Mouse (Mus musculus) liver, embryonic 13.5 days (tissue): Measurements from ENCODE around the gene Gatad2b. TPM values are rescaled to one million over a fixed set of nuclear protein-coding genes. Genes with fewer than 3 reads are reported as not detected.

ENCODE experiments used
- ATAC-seq: fragments of 200-750 bp; cut with Nextera tagmentation; 2 replicates; pipeline ENCODE4 v1.8.0; 2017; ENCODE audit warnings: low read depth, mild to moderate bottlenecking, moderate number of reproducible peaks, moderate library complexity
- DNase-seq: peaks from one replicate; pipeline ENCODE4 v3.0.0; 2022
- H3K27ac ChIP-seq: fragments of 300-500 bp; sonication (generic); 2 replicates; pipeline ENCODE4 v1.5.1; 2015; ENCODE audit warnings: moderate library complexity, mild to moderate bottlenecking, inconsistent platforms
- H3K27me3 ChIP-seq: fragments of 300-500 bp; sonication (generic); 2 replicates; pipeline ENCODE4 v1.6.1; 2015; ENCODE audit warnings: mild to moderate bottlenecking, inconsistent platforms
- H3K36me3 ChIP-seq: fragments of 300-500 bp; sonication (generic); 2 replicates; pipeline ENCODE4 v1.6.1; 2015; ENCODE audit warnings: mild to moderate bottlenecking, inconsistent platforms
- H3K4me1 ChIP-seq: fragments of 300-500 bp; sonication (generic); replicated peaks from 2 replicates; pipeline ENCODE4 v1.6.1; 2015; ENCODE audit warnings: inconsistent platforms
- H3K4me2 ChIP-seq: fragments of 300-500 bp; sonication (generic); 2 replicates; pipeline ENCODE4 v1.6.1; 2015; ENCODE audit warnings: inconsistent platforms, mild to moderate bottlenecking, moderate library complexity
- H3K4me3 ChIP-seq: fragments of 300-500 bp; sonication (generic); replicated peaks from 2 replicates; pipeline ENCODE4 v1.5.1; 2015; ENCODE audit warnings: mild to moderate bottlenecking, inconsistent platforms
- H3K9ac ChIP-seq: fragments of 300-500 bp; sonication (generic); 2 replicates; pipeline ENCODE4 v1.6.1; 2015; ENCODE audit warnings: mild to moderate bottlenecking, inconsistent platforms
- H3K9me3 ChIP-seq: fragments of 300-500 bp; sonication (generic); replicated peaks from 2 replicates; pipeline ENCODE4 v1.6.1; 2016; ENCODE audit warnings: inconsistent platforms
- WGBS: fragments of 180-500 bp; shearing (Covaris S2); methylation state at CpG from one replicate; pipeline ENCODE4 v1.1.7; 2015; ENCODE audit not compliant: insufficient replicate concordance; 5-methylcytosine and 5-hydroxymethylcytosine counted together
- polyA plus RNA-seq: library from polyadenylated mRNA; unstranded; fragments of >200 nt; fragmentation: Nextera tagmentation; extraction: Ambion mirVana; gene quantifications from 2 replicates; pipeline ENCODE4 v1.2.1, GENCODE M21; 2015

Gatad2b gene
- polyA plus RNA-seq, 1 experiment from 2014 or later, result 4.0 TPM

DNA sequence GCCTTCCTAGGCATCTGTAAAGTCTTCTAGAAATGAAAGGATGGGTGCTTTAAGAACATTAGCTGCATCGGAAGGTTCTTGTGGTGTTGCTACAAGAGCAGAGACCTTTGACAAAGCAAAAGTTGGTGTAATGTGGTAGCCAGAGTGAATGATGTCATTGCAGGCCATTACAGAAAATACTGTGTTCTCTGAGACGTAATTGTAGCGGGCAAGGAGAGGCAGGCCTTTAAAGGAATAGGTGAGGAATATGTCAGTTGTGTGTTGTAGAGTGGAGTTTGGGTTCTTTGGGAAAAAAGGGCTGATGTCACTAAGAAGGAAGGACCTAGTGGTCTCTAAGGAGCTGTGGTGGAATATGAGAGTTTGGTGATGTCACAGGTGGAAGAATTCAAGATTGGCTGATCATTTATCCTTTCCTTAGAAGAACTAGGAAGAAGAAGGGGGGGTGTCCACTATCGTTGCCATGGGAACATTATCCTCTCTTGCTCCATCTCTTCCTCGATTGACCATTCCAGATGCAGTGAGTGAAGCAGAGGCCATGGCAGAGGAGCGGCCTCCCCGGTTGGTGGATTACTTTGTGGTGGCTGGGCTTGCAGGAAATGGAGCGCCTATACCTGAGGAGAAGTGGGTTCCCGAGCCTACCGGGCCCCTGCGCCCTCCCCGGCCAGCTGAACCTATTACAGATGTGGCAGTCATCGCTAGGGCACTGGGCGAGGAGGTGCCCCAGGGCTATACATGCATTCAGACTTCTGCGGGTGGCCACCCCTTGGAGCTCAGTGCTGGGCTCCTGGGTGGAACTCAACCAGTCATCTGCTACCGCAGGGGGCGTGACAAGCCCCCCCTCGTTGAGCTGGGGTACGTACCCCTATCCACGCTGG is 25.8 kb upstream of the Gatad2b start:
- Histone ChIP-seq H3K9me3 (no peaks in the 10 kb centered on the region), H3K36me3 (peaks cover 34% of the 10 kb centered on the region), H3K4me3 (peak overlapping the region; percentile 82), H3K27ac (peak overlapping the region; percentile 93), H3K9ac (peak overlapping the region; percentile 91), H3K4me1 (peaks cover 47% of the 10 kb centered on the region), H3K27me3 (no peaks in the 10 kb centered on the region), H3K4me2 (peak overlapping the region; percentile 95)
- ATAC-seq, result no peak
- DNase-seq, result no peak
- WGBS, result 81% methylated on average over 20 of the region's 20 CpGs

DNA sequence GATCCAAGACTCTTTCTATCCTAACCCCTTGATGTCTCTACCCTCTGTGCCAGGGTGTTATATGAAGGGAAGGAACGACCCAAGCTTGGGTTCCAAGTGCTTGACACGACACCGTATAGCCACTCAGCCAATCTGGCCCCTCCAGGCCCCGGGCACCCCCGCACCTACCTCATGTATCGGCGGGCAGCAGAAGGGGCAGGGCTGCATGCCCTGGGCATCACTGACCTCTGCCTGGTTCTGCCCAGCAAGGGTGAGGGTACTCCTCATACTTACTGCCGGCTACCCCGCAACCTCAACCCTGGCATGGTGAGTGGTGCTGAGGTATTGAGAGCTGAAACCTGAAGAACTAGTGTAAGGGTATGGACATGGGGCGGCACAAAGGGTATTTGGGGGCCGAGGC is 24.8 kb upstream of the Gatad2b start:
- Histone ChIP-seq H3K4me3 (no peak overlapping the region), H3K4me2 (0 out of 2 replicates have a peak overlapping the region, but pooled peaks have one; percentile 8), H3K36me3 (peaks cover 32% of the 10 kb centered on the region), H3K9ac (no peak overlapping the region), H3K4me1 (peaks cover 47% of the 10 kb centered on the region), H3K9me3 (no peaks in the 10 kb centered on the region), H3K27ac (no peak overlapping the region), H3K27me3 (no peaks in the 10 kb centered on the region)
- DNase-seq, result no peak
- WGBS, result 90% methylated on average over 11 of the region's 11 CpGs
- ATAC-seq, result no peak

DNA sequence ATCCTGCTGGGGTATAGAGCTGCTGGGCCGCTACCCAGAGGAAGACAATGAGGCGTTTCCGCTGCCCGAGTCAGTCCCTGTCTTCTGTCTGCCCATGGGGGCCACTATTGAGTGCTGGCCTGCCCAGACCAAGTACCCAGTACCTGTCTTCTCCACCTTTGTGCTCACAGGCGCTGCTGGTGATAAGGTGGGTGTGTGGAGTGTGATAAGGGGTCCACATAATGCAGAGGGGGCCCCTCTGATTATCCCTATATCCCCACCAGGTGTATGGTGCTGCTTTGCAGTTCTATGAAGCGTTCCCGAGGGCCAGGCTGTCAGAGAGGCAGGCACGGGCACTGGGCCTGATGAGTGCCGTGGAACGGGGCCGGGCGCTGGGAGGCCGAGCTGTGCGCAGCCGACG is 24.0 kb upstream of the Gatad2b start:
- WGBS, result 83% methylated on average over 16 of the region's 16 CpGs
- Histone ChIP-seq H3K9ac (no peak overlapping the region), H3K9me3 (no peaks in the 10 kb centered on the region), H3K4me1 (peaks cover 44% of the 10 kb centered on the region), H3K27me3 (no peaks in the 10 kb centered on the region), H3K4me3 (no peak overlapping the region), H3K27ac (no peak overlapping the region), H3K36me3 (peaks cover 27% of the 10 kb centered on the region), H3K4me2 (no peak overlapping the region)
- ATAC-seq, result no peak
- no peak for DNase-seq

DNA sequence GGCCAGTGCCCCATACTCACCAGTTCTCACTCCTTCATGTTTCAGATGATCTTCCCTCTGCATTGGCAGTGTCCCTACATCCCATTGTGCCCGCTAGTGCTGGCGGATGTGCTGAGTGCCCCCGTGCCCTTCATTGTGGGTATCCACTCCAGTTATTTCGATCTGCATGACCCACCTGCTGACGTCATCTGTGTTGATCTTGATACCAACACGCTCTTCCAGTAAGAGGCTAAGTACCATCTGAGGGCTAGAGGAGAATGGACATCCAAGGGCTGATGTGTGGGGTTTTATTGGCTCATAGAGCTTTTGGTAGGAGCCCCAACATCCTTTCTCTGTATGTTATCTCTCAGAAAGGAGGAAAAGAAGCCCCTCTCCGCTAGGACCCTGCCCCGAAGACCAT is 22.2 kb upstream of the Gatad2b start:
- DNase-seq, result no peak
- no peak overlapping the region for H3K4me3 ChIP-seq
- peaks cover 35% of the 10 kb centered on the region for H3K4me1 ChIP-seq
- no peaks in the 10 kb centered on the region for H3K27me3 ChIP-seq
- H3K9me3 ChIP-seq, result no peaks in the 10 kb centered on the region
- 79% methylated on average over 8 of the region's 8 CpGs for WGBS
- no peak overlapping the region for H3K9ac ChIP-seq
- no peak overlapping the region for H3K4me2 ChIP-seq
- no peak for ATAC-seq
- H3K36me3 ChIP-seq, result peaks cover 33% of the 10 kb centered on the region
- no peak overlapping the region for H3K27ac ChIP-seq

GRCm38 (mm10) chr3:90272170-90272569 is 20.8 kb upstream of the Gatad2b start:
- DNase-seq (no peak), ATAC-seq (no peak)
- Histone ChIP-seq H3K4me2 (no peak overlapping the region), H3K27ac (no peak overlapping the region), H3K36me3 (peaks cover 44% of the 10 kb centered on the region), H3K4me3 (no peak overlapping the region), H3K9me3 (no peaks in the 10 kb centered on the region), H3K9ac (no peak overlapping the region), H3K27me3 (no peaks in the 10 kb centered on the region), H3K4me1 (peaks cover 26% of the 10 kb centered on the region)
- WGBS, result 84% methylated on average over 9 of the region's 9 CpGs

GRCm38 (mm10) chr3:90273855-90274254 is 19.1 kb upstream of the Gatad2b start:
- Histone ChIP-seq H3K4me3 (no peak overlapping the region), H3K27ac (no peak overlapping the region), H3K9me3 (no peaks in the 10 kb centered on the region), H3K36me3 (peaks cover 50% of the 10 kb centered on the region), H3K9ac (no peak overlapping the region), H3K27me3 (no peaks in the 10 kb centered on the region), H3K4me2 (no peak overlapping the region), H3K4me1 (peaks cover 9% of the 10 kb centered on the region)
- DNase-seq (no peak), ATAC-seq (no peak)
- WGBS, result 87% methylated on average over 22 of the region's 22 CpGs

DNA sequence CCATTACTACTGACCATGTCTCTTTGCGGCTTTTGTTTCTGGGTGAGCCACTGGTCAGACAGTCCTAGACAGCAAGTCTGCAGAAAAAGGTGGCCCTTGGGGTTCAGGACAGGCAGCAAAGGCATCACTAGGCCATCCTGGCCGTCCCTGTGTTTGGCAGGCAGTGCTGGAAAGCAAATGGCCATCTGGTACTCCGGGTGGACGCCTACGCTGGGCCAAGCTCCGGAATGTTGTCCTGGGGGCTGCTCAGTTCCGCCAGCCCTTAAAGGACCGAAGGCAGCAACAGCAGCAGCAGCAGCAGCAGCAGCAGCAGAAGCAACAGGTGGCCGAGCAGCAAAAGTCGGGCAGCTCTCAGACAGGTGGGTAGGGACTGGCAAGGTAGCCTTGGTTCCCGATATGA is 17.7 kb upstream of the Gatad2b start:
- no peaks in the 10 kb centered on the region for H3K9me3 ChIP-seq
- WGBS, result 82% methylated on average over 11 of the region's 11 CpGs
- DNase-seq (no peak), ATAC-seq (no peak)
- 0 out of 2 replicates have a peak, but pooled peaks cover 4% of the 10 kb centered on the region for H3K4me1 ChIP-seq
- no peak overlapping the region for H3K9ac ChIP-seq
- no peak overlapping the region for H3K4me2 ChIP-seq
- no peak overlapping the region for H3K4me3 ChIP-seq
- peaks cover 59% of the 10 kb centered on the region for H3K36me3 ChIP-seq
- H3K27ac ChIP-seq, result no peak overlapping the region
- H3K27me3 ChIP-seq, result no peaks in the 10 kb centered on the region

DNA sequence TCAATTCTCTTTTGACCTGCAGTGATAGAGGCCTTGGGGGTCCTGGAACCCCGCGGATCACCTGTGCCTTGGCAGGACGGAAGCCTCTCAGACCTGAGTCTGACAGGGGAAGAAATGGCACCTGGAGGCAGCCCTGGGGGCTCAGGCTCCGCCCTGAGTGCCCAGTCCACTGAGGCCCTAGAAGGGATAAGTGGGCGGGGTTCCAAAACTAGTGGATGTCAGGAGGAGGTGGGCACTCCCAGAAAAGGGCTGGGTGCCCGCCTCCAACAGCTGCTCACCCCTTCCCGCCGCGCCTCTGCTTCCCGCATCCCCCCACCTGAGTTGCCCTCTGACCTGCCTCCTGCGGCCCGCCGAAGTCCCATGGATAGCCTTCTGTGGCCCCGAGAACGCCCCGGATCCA is 16.1 kb upstream of the Gatad2b start:
- no peak for DNase-seq
- Histone ChIP-seq H3K9ac (no peak overlapping the region), H3K4me2 (no peak overlapping the region), H3K9me3 (no peaks in the 10 kb centered on the region), H3K4me1 (0 out of 2 replicates have a peak, but pooled peaks cover 4% of the 10 kb centered on the region), H3K36me3 (peaks cover 59% of the 10 kb centered on the region), H3K4me3 (no peak overlapping the region), H3K27ac (no peak overlapping the region), H3K27me3 (no peaks in the 10 kb centered on the region)
- no peak for ATAC-seq
- WGBS, result 80% methylated on average over 16 of the region's 16 CpGs

GRCm38 (mm10) chr3:90277793-90278192 is 15.2 kb upstream of the Gatad2b start:
- Histone ChIP-seq H3K9me3 (no peaks in the 10 kb centered on the region), H3K36me3 (peaks cover 52% of the 10 kb centered on the region)
- 85% methylated on average over 9 of the region's 9 CpGs for WGBS

GRCm38 (mm10) chr3:90278211-90278610 is 14.8 kb upstream of the Gatad2b start:
- Histone ChIP-seq H3K4me3 (no peak overlapping the region), H3K36me3 (peaks cover 50% of the 10 kb centered on the region), H3K4me1 (0 out of 2 replicates have a peak, but pooled peaks cover 4% of the 10 kb centered on the region), H3K9ac (no peak overlapping the region), H3K27ac (no peak overlapping the region), H3K27me3 (no peaks in the 10 kb centered on the region), H3K4me2 (no peak overlapping the region), H3K9me3 (no peaks in the 10 kb centered on the region)
- WGBS, result 82% methylated on average over 10 of the region's 10 CpGs
- no peak; the same call in 1 of the 2 replicates for ATAC-seq
- DNase-seq, result no peak

More at GRCm38 (mm10) chr3:90277793-90278192, 15.2 kb upstream of the Gatad2b start:
- H3K27me3 ChIP-seq, result no peaks in the 10 kb centered on the region
- ATAC-seq, result 0 out of 2 replicates have a peak, but pooled peaks have one; percentile 19
- H3K4me1 ChIP-seq, result 0 out of 2 replicates have a peak, but pooled peaks cover 4% of the 10 kb centered on the region
- H3K4me3 ChIP-seq, result no peak overlapping the region
- H3K27ac ChIP-seq, result no peak overlapping the region
- DNase-seq, result no peak
- no peak overlapping the region for H3K4me2 ChIP-seq
- no peak overlapping the region for H3K9ac ChIP-seq

DNA sequence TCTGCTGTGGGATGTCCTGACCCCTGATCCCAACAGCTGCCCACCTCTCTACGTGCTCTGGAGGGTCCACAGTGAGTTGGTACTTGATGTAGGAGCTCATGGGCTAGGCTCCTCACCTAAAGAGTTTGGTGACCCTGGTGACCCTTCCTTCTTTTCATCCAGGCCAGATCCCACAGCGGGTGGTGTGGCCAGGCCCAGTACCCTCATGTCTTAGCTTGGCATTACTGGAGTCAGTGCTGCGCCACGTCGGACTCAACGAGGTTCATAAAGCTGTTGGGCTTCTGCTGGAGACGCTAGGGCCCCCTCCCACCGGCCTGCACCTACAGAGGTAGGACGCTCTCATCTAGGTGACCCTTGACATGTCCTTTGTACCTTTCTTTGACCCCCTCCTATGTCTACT is 13.8 kb upstream of the Gatad2b start:
- H3K9me3 ChIP-seq, result no peaks in the 10 kb centered on the region
- H3K27ac ChIP-seq, result no peak overlapping the region
- no peak for DNase-seq
- no peak overlapping the region for H3K9ac ChIP-seq
- no peaks in the 10 kb centered on the region for H3K27me3 ChIP-seq
- H3K4me2 ChIP-seq, result no peak overlapping the region
- H3K36me3 ChIP-seq, result peaks cover 46% of the 10 kb centered on the region
- H3K4me3 ChIP-seq, result no peak overlapping the region
- WGBS, result 86% methylated on average over 9 of the region's 9 CpGs
- ATAC-seq, result no peak
- 0 out of 2 replicates have a peak, but pooled peaks cover 4% of the 10 kb centered on the region for H3K4me1 ChIP-seq
